Mouse (Mus musculus) 416B (cell line): ENCODE measurements around the gene Nme4.
A peak's percentile ranks its signal among the peaks of the same experiment; 100 is the strongest.

ENCODE experiments used
- DNase-seq: peaks from one replicate; pipeline ENCODE4 v3.0.0; 2011; ENCODE audit warnings: low read depth

The Nme4 gene

GRCm38 (mm10) chr17:26114061-26114460 is 18.7 kb upstream of the Nme4 start:
- no peak for DNase-seq

GRCm38 (mm10) chr17:26113181-26113948 is 18.0 kb upstream of the Nme4 start, which contains the start of gene Tmem8:
Gene Tmem8, plus strand, starts transcription at chr17:26113299.
- peak; percentile 68 for DNase-seq

GRCm38 (mm10) chr17:26112751-26113150 is 17.3 kb upstream of the Nme4 start:
- DNase-seq = no peak

GRCm38 (mm10) chr17:26111722-26112121 is 16.3 kb upstream of the Nme4 start:
- DNase-seq = no peak

- no peak for DNase-seq
Observed at GRCm38 (mm10) chr17:26111024-26111423, 15.6 kb upstream of the Nme4 start.

GRCm38 (mm10) chr17:26110156-26110555 is 14.8 kb upstream of the Nme4 start:
- DNase-seq = no peak

GRCm38 (mm10) chr17:26105619-26106018 is 10.2 kb upstream of the Nme4 start:
- no peak for DNase-seq

- DNase-seq = peak; percentile 68
Observed at GRCm38 (mm10) chr17:26101478-26101877, 6.1 kb upstream of the Nme4 start.

GRCm38 (mm10) chr17:26100166-26100565 is 4.8 kb upstream of the Nme4 start:
- DNase-seq = no peak

GRCm38 (mm10) chr17:26099316-26099715 is 3.9 kb upstream of the Nme4 start:
- DNase-seq = peak; percentile 77

- DNase-seq = no peak
Observed at GRCm38 (mm10) chr17:26098461-26098860, 3.1 kb upstream of the Nme4 start.

- no peak for DNase-seq
Observed at GRCm38 (mm10) chr17:26094531-26095110, 781 bp downstream of the Nme4 start.

- peak; percentile 87 for DNase-seq
Observed at GRCm38 (mm10) chr17:26089905-26090632, 5.3 kb downstream of the Nme4 start, which contains the start of gene Decr2. Gene Decr2, minus strand, starts transcription at chr17:26090337.

- DNase-seq = no peak
Observed at GRCm38 (mm10) chr17:26087059-26087564, 8.3 kb downstream of the Nme4 start.

- DNase-seq = no peak
Observed at GRCm38 (mm10) chr17:26080867-26081266, 14.5 kb downstream of the Nme4 start.

- DNase-seq = no peak
Observed at GRCm38 (mm10) chr17:26078851-26079250, 16.6 kb downstream of the Nme4 start.

- DNase-seq = no peak
Observed at GRCm38 (mm10) chr17:26075246-26075645, 20.2 kb downstream of the Nme4 start.

GRCm38 (mm10) chr17:26070136-26070535 is 25.3 kb downstream of the Nme4 start:
- no peak for DNase-seq

GRCm38 (mm10) chr17:26068831-26069739 is 26.3 kb downstream of the Nme4 start, which contains the start of gene Rab11fip3:
Gene Rab11fip3, minus strand, starts transcription at chr17:26069555.
- peak; percentile 88 for DNase-seq

GRCm38 (mm10) chr17:26068024-26068830 is 27.2 kb downstream of the Nme4 start:
- DNase-seq = no peak
